Mouse (Mus musculus) NIH3T3 (cell line): Measurements from ENCODE around the gene B4galnt3.
"Not testable (repeated sequence)": the region's sequence is repeated elsewhere in the genome, so short reads cannot be mapped to it uniquely, and the experiment has no call there.

Source experiments
- DNase-seq: peaks from one replicate; pipeline ENCODE4 v3.0.0-alpha.2; 2012; ENCODE audit warnings: low read depth

The B4galnt3 gene

GRCm38 (mm10) chr6:120294056-120294784, at the start of gene B4galnt3, which contains the start of gene D330020A13Rik:
TSS of gene B4galnt3 (minus strand) at chr6:120294559.
TSS of gene D330020A13Rik (plus strand) at chr6:120294364.
- no peak for DNase-seq

GRCm38 (mm10) chr6:120343992-120344391, 49.6 kb upstream of the B4galnt3 start:
- no peak for DNase-seq

DNA sequence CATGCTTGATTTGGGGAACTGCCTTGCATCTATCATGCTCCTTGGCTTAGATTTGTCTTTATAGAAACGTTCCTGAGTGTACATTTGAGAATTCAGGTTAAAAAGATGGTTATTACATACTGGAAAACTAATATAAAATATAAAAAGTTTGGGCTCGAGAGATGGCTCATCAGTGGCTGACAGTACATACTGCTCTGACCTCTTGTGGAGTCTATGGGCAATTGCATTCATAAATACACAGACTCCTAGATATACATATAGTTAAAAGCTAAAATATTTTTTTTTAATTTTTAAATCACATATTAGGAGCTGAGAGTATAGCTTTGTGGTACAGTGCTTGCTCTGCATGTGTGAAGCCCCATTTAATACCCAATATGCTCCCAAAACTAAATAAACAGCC, 38.0 kb upstream of the B4galnt3 start:
- peak; percentile 29 for DNase-seq

- peak; percentile 95 for DNase-seq
These were observed 30.1 kb upstream of the B4galnt3 start for GRCm38 (mm10) chr6:120324295-120324927.

DNA sequence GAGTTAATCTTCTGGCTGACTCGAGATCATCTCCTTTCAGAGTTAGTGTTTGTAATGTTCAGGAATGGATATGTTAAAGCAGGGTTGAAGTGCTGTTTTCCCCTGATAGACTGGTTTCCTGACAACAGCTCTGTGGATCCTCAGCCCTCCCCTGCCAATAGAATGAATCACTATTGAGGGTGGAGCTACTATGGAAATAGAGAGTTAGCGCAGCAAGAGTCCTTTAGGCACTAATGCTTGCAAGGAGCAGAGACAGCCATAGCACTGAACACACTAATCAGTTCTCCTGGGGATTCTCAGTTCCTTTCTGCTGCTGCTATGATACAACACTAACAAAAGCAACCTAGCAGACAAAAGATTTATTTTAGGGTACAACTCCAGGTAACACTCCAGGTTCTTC, 26.0 kb upstream of the B4galnt3 start:
- peak; percentile 53 for DNase-seq

DNA sequence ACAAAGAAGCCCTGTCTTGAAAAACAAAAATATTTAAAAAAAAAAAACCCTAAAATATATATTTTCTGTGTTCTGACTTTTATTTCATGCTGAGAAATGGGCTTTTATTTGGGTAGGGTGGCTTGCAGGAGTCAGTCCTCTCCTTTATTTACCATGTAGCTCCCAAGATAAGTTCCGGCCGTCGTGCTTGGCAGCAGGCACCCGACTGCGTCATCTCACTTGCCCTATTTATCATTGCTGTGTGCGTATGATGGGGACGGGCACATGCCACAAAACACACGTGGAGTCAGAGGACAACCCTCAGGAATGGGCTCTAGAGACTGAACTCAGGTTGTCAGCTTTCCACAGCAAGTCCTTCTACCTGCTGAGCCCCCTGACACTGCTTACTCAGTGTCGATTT, 24.8 kb upstream of the B4galnt3 start:
- DNase-seq = no peak

DNA sequence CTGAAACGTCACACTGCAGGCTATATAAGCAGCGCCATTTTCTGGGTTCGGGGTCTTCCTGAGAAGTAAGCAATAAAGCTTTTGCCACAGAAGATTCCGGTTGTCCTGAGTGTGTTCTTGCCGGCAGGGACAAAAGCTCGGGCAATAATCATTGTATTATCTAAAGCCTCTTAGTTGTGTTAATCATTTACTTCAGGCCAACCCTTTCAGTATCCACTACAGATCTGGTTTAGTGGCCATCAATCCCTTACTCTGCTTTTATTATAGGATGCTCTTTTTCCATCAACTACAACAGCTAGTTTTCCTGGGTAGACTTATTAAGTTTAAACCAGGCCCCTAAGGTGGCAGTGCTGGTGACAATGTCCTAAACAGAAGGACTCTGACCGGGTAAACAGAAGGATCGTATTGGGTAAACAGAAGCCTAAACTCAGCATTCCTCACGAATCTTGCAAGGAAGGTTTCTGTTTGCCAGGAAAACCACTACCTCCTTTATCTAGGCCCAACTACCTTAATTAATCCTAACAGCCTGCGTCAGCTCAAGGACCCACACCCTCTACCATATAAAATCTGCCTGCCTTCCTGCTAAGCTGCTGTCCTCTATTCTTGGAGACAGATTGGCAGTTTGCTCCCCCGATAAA, 24.1 kb upstream of the B4galnt3 start:
- no peak for DNase-seq

DNA sequence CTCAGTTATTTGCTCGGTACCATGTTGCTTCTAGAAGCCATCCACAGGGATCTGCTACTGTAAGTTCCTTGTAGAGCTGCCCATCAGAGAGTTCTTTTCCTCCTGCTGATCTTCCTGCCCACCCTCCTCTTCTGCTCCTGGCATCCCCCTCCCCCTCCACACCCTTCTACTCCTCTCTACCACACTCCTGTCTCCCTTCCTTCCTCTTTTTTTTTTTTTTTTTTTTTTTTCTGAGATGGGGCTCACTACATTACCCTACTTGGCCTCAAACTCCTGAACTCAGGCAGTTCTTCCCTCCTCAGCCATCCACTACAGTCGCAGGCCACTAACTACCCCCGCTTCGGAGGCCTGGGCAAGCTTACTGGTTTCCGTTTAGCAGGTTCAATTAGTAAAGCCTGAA, 18.1 kb upstream of the B4galnt3 start:
- no peak for DNase-seq

GRCm38 (mm10) chr6:120309787-120310186, 15.4 kb upstream of the B4galnt3 start:
- DNase-seq = no peak

GRCm38 (mm10) chr6:120309338-120309737, 15.0 kb upstream of the B4galnt3 start:
- DNase-seq = no peak

- DNase-seq = no peak
These were observed 12.7 kb upstream of the B4galnt3 start for GRCm38 (mm10) chr6:120306859-120307594.

DNA sequence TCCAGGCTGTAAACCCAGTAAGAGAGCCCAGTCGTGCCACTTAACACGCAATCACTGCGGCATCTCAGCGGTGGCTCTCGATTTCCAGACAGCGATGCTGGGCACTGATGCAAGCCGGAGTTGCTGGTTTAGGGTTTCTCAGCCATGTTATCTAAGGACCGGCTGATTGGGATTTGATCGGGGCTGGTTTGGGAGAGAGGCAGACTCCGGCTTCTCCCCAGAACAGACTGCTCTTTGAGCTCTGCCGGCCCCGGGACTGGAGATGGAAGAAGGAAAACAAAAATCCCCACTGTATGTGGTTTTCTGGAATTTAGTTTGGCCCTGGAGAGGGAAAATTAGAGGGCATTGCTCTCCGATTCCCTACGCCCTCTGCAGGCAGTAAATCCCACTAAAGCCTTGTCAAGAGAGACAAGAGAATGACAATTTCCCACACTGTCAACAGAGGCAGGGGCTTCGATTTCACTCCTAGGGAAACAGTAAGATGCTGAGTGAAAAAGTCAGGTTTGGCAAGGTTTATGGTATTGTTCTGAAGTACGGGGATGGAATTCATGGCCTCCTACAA, 8.5 kb upstream of the B4galnt3 start:
- DNase-seq = no peak

DNA sequence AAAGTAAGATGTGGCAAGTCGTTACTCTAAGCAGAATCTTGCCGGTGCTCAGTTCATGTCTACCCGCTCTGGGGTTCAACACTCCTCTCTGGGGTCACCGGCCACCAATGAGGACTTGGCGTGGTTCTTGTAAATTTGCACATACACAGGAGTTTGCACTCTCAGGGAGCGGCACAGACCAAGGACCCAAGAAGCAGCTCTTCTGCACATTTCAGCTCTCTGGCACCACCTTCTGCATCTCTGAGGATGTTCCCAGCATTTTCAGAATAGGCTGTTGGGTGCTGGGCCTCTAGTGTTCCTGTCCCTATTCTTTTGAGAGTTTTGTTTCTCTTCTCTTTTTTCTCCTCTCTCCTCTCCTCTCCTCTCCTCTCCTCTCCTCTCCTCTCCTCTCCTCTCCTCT, 6.8 kb upstream of the B4galnt3 start:
- peak; percentile 73 for DNase-seq

GRCm38 (mm10) chr6:120296589-120296988, 2.2 kb upstream of the B4galnt3 start:
- not testable (repeated sequence) for DNase-seq

GRCm38 (mm10) chr6:120294785-120295133, 400 bp upstream of the B4galnt3 start:
- DNase-seq = no peak

- no peak for DNase-seq
These were observed 2.9 kb downstream of the B4galnt3 start for GRCm38 (mm10) chr6:120291396-120292009.

GRCm38 (mm10) chr6:120289430-120289829, 4.9 kb downstream of the B4galnt3 start:
- DNase-seq = no peak

GRCm38 (mm10) chr6:120288541-120288940, 5.8 kb downstream of the B4galnt3 start:
- no peak for DNase-seq

- no peak for DNase-seq
These were observed 7.1 kb downstream of the B4galnt3 start for GRCm38 (mm10) chr6:120287279-120287678.

- no peak for DNase-seq
These were observed 17.4 kb downstream of the B4galnt3 start for GRCm38 (mm10) chr6:120276874-120277449.

DNA sequence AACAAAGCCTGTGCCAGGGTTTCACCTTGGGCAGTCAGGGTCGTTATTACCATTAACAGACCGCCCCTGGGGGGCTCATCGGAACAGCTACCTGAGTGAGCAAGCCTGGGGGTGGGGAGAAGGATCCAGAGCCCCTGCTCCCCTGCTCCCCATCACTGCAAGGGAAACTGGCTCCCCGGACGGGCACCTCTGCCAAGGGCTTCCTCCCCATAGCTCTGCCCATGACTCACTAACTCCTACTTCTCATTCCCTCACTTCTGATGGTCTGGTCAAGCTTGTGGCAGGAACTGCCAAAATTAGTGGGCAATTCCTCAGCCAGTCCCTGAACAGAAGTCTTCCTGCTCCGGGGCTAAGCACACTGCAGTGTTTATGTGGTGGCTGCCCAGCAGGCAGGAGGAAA, 19.1 kb downstream of the B4galnt3 start:
- DNase-seq = peak; percentile 38
